Mouse (Mus musculus): ENCODE measurements around the gene Nefh.

Nefh gene

GRCm38 (mm10) chr11:4947813-4948174, at the start of gene Nefh:
TSS of gene Nefh (minus strand) at chr11:4948064.
- DNase-seq (ENCODE audit: low spot score), result no peak

GRCm38 (mm10) chr11:4996621-4997199, 48.8 kb upstream of the Nefh start:
- no peak for DNase-seq (ENCODE audit: low spot score)

- DNase-seq (ENCODE audit: low spot score), result no peak
Measured at GRCm38 (mm10) chr11:4995676-4996075, 47.8 kb upstream of the Nefh start.

- DNase-seq (ENCODE audit: low spot score), result no peak
Measured at GRCm38 (mm10) chr11:4992471-4992870, 44.6 kb upstream of the Nefh start.

- DNase-seq (ENCODE audit: low spot score), result no peak
Measured at GRCm38 (mm10) chr11:4989187-4989586, 41.3 kb upstream of the Nefh start.

GRCm38 (mm10) chr11:4987487-4987852, 39.6 kb upstream of the Nefh start:
- DNase-seq (ENCODE audit: low spot score), result no peak

- DNase-seq (ENCODE audit: low spot score), result peak; percentile 92
Measured at GRCm38 (mm10) chr11:4986695-4987486, 39.0 kb upstream of the Nefh start, which contains the start of gene Ap1b1. TSS of gene Ap1b1 (plus strand) at chr11:4986824.

- DNase-seq (ENCODE audit: low spot score), result no peak
Measured at GRCm38 (mm10) chr11:4984799-4985198, 36.9 kb upstream of the Nefh start.

- no peak for DNase-seq (ENCODE audit: low spot score)
Measured at GRCm38 (mm10) chr11:4984249-4984648, 36.4 kb upstream of the Nefh start.

- no peak for DNase-seq (ENCODE audit: low spot score)
Measured at GRCm38 (mm10) chr11:4983538-4983937, 35.7 kb upstream of the Nefh start.

GRCm38 (mm10) chr11:4983010-4983409, 35.1 kb upstream of the Nefh start:
- no peak for DNase-seq (ENCODE audit: low spot score)

- peak; percentile 57 for DNase-seq (ENCODE audit: low spot score)
Measured at GRCm38 (mm10) chr11:4975623-4976022, 27.8 kb upstream of the Nefh start.

GRCm38 (mm10) chr11:4974376-4975122, 26.7 kb upstream of the Nefh start:
- no peak for DNase-seq (ENCODE audit: low spot score)

GRCm38 (mm10) chr11:4973871-4974256, 26.0 kb upstream of the Nefh start:
- DNase-seq (ENCODE audit: low spot score), result no peak

- peak; percentile 27 for DNase-seq (ENCODE audit: low spot score)
Measured at GRCm38 (mm10) chr11:4972967-4973870, 25.4 kb upstream of the Nefh start.

- DNase-seq (ENCODE audit: low spot score), result no peak
Measured at GRCm38 (mm10) chr11:4968376-4968775, 20.5 kb upstream of the Nefh start.

- no peak for DNase-seq (ENCODE audit: low spot score)
Measured at GRCm38 (mm10) chr11:4967549-4967948, 19.7 kb upstream of the Nefh start.

GRCm38 (mm10) chr11:4966888-4967287, 19.0 kb upstream of the Nefh start:
- DNase-seq (ENCODE audit: low spot score), result no peak

GRCm38 (mm10) chr11:4966325-4966724, 18.5 kb upstream of the Nefh start:
- DNase-seq (ENCODE audit: low spot score), result no peak

- DNase-seq (ENCODE audit: low spot score), result no peak
Measured at GRCm38 (mm10) chr11:4963099-4963808, 15.4 kb upstream of the Nefh start.

- no peak for DNase-seq (ENCODE audit: low spot score)
Measured at GRCm38 (mm10) chr11:4953918-4954317, 6.1 kb upstream of the Nefh start.
